Mouse (Mus musculus): Measurements from ENCODE around the gene Elf2. TPM values are rescaled to one million over a fixed set of nuclear protein-coding genes. Genes with fewer than 3 reads are reported as not detected.
A peak's percentile ranks its signal among the peaks of the same experiment; 100 is the strongest.

Gene Elf2
- polyA plus RNA-seq, 2 experiments = 59.3 to 61.4 TPM

GRCm38 (mm10) chr3:51366926-51367325 is 26.5 kb upstream of the Elf2 start:
- H3K9ac ChIP-seq (ENCODE audit: low read depth, low read length, severe bottlenecking) = no peak overlapping the region
- no peak for ATAC-seq (ENCODE audit: low FRiP score, low read depth)
- H3K27me3 ChIP-seq (ENCODE audit: control insufficient read depth, insufficient read depth, low read length) = no peaks in the 10 kb centered on the region

GRCm38 (mm10) chr3:51365517-51365882 is 25.0 kb upstream of the Elf2 start:
- DNase-seq (ENCODE audit: low spot score) (no peak), ATAC-seq (ENCODE audit: low FRiP score, low read depth) (no peak)
- Histone ChIP-seq H3K9ac (ENCODE audit: low read depth, low read length, severe bottlenecking) (no peak overlapping the region), H3K27me3 (ENCODE audit: control insufficient read depth, insufficient read depth, low read length) (no peaks in the 10 kb centered on the region), H3K4me1 (ENCODE audit: control insufficient read depth, insufficient read depth, low read length) (0 out of 2 replicates have a peak, but pooled peaks cover 4% of the 10 kb centered on the region), H3K9me3 (ENCODE audit: control insufficient read depth, low read length) (no peaks in the 10 kb centered on the region), H3K4me3 (replicated peaks; ENCODE audit: low read length) (peak overlapping the region; percentile 43), H3K36me3 (ENCODE audit: control insufficient read depth, insufficient read depth, low read length) (no peaks in the 10 kb centered on the region), H3K27ac (replicated peaks; ENCODE audit: low read depth, low read length) (no peak overlapping the region), H3K4me2 (replicated peaks; ENCODE audit: low read depth, low read length, severe bottlenecking) (peak overlapping the region; percentile 58)
- TF ChIP-seq POLR2A (IDR thresholded peaks at IDR 0.05; ENCODE audit: borderline replicate concordance, extremely low read depth, insufficient read depth, insufficient read length) = no peak
- WGBS = 9% methylated on average over 3 of the region's 3 CpGs

More at GRCm38 (mm10) chr3:51366926-51367325, 26.5 kb upstream of the Elf2 start:
- no peak for TF ChIP-seq POLR2A (IDR thresholded peaks at IDR 0.05; ENCODE audit: borderline replicate concordance, extremely low read depth, insufficient read depth, insufficient read length)
- Histone ChIP-seq H3K27ac (replicated peaks; ENCODE audit: low read depth, low read length) (no peak overlapping the region), H3K36me3 (ENCODE audit: control insufficient read depth, insufficient read depth, low read length) (no peaks in the 10 kb centered on the region), H3K4me2 (replicated peaks; ENCODE audit: low read depth, low read length, severe bottlenecking) (no peak overlapping the region), H3K4me3 (replicated peaks; ENCODE audit: low read length) (no peak overlapping the region), H3K9me3 (ENCODE audit: control insufficient read depth, low read length) (no peaks in the 10 kb centered on the region), H3K4me1 (ENCODE audit: control insufficient read depth, insufficient read depth, low read length) (0 out of 2 replicates have a peak, but pooled peaks cover 4% of the 10 kb centered on the region)
- WGBS = 55% methylated on average over 4 of the region's 4 CpGs
- DNase-seq (ENCODE audit: low spot score) = no peak

DNA sequence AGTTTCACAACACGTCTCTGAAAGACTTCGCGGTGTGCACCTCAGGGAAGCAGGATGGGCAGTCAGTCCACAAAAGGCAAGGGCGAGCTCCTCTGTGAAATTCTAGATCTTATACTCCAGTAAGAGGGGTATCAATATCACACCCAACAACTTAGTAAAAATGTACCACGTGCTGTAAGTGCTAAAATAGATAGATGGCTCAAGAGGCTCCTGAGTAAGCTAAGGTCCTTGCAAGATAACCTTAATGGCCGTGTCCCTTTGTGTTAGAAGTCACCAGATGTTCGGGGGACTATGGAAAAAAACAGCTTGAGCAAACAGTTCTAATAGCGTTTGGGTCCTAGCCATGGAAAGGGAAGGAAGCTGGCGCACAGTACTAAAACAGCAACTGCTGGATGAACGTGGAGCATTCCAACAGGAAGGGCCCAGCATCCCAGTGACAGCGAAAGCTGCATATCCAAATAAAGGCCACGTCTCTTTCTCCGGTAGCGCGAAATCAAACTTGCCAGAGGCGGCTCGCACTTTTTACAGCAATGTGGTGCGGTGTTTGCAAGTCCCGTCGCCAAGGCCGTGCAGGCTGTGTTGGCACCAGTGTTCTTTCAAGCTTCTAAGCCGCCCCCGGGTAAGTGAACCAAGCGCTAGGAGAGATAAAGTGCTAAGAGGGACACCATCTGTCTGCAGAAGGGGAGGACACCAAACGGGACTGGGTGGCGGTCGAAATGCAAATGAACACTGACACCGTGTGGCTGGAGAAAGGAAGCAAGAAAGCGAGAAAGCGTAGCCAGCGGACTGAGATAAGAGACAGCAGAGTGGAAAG is 24.4 kb upstream of the Elf2 start:
- no peaks in the 10 kb centered on the region for H3K36me3 ChIP-seq (ENCODE audit: control insufficient read depth, insufficient read depth, low read length)
- 0 out of 2 replicates have a peak, but pooled peaks cover 4% of the 10 kb centered on the region for H3K4me1 ChIP-seq (ENCODE audit: control insufficient read depth, insufficient read depth, low read length)
- H3K4me3 ChIP-seq (replicated peaks; ENCODE audit: low read length) = peak overlapping the region; percentile 43
- TF ChIP-seq POLR2A (IDR thresholded peaks at IDR 0.05; ENCODE audit: borderline replicate concordance, extremely low read depth, insufficient read depth, insufficient read length) = no peak
- no peaks in the 10 kb centered on the region for H3K9me3 ChIP-seq (ENCODE audit: control insufficient read depth, low read length)
- H3K27me3 ChIP-seq (ENCODE audit: control insufficient read depth, insufficient read depth, low read length) = no peaks in the 10 kb centered on the region
- H3K9ac ChIP-seq (ENCODE audit: low read depth, low read length, severe bottlenecking) = peak overlapping the region; percentile 52
- 4% methylated on average over 31 of the region's 31 CpGs for WGBS
- peak overlapping the region; percentile 58 for H3K4me2 ChIP-seq (replicated peaks; ENCODE audit: low read depth, low read length, severe bottlenecking)
- peak; percentile 76 for DNase-seq (ENCODE audit: low spot score)
- peak; percentile 91 for ATAC-seq (ENCODE audit: low FRiP score, low read depth)
- H3K27ac ChIP-seq (replicated peaks; ENCODE audit: low read depth, low read length) = no peak overlapping the region

- 14% methylated on average over 9 of the region's 9 CpGs for WGBS
- ATAC-seq (ENCODE audit: low FRiP score, low read depth) (no peak), DNase-seq (ENCODE audit: low spot score) (no peak)
- Histone ChIP-seq H3K36me3 (ENCODE audit: control insufficient read depth, insufficient read depth, low read length) (no peaks in the 10 kb centered on the region), H3K4me3 (replicated peaks; ENCODE audit: low read length) (no peak overlapping the region), H3K9me3 (ENCODE audit: control insufficient read depth, low read length) (no peaks in the 10 kb centered on the region), H3K4me1 (ENCODE audit: control insufficient read depth, insufficient read depth, low read length) (0 out of 2 replicates have a peak, but pooled peaks cover 4% of the 10 kb centered on the region), H3K27ac (replicated peaks; ENCODE audit: low read depth, low read length) (no peak overlapping the region), H3K27me3 (ENCODE audit: control insufficient read depth, insufficient read depth, low read length) (no peaks in the 10 kb centered on the region), H3K9ac (ENCODE audit: low read depth, low read length, severe bottlenecking) (no peak overlapping the region), H3K4me2 (replicated peaks; ENCODE audit: low read depth, low read length, severe bottlenecking) (0 out of 2 replicates have a peak overlapping the region, but pooled peaks have one; percentile 5)
- no peak for TF ChIP-seq POLR2A (IDR thresholded peaks at IDR 0.05; ENCODE audit: borderline replicate concordance, extremely low read depth, insufficient read depth, insufficient read length)
Observed at GRCm38 (mm10) chr3:51361066-51361465, 20.6 kb upstream of the Elf2 start.

- ATAC-seq (ENCODE audit: low FRiP score, low read depth) (peak; percentile 2; the same call in 1 of the 2 replicates), DNase-seq (ENCODE audit: low spot score) (no peak)
- H3K9me3 ChIP-seq (ENCODE audit: control insufficient read depth, low read length) = no peaks in the 10 kb centered on the region
- no peaks in the 10 kb centered on the region for H3K36me3 ChIP-seq (ENCODE audit: control insufficient read depth, insufficient read depth, low read length)
- H3K4me1 ChIP-seq (ENCODE audit: control insufficient read depth, insufficient read depth, low read length) = 0 out of 2 replicates have a peak, but pooled peaks cover 3% of the 10 kb centered on the region
- peak overlapping the region; percentile 59 for H3K4me3 ChIP-seq (replicated peaks; ENCODE audit: low read length)
- no peak overlapping the region for H3K9ac ChIP-seq (ENCODE audit: low read depth, low read length, severe bottlenecking)
- H3K27ac ChIP-seq (replicated peaks; ENCODE audit: low read depth, low read length) = no peak overlapping the region
- H3K4me2 ChIP-seq (replicated peaks; ENCODE audit: low read depth, low read length, severe bottlenecking) = peak overlapping the region; percentile 74
- H3K27me3 ChIP-seq (ENCODE audit: control insufficient read depth, insufficient read depth, low read length) = no peaks in the 10 kb centered on the region
- no peak for TF ChIP-seq POLR2A (IDR thresholded peaks at IDR 0.05; ENCODE audit: borderline replicate concordance, extremely low read depth, insufficient read depth, insufficient read length)
- 31% methylated on average over 14 of the region's 14 CpGs for WGBS
Observed at GRCm38 (mm10) chr3:51359558-51360307, 19.3 kb upstream of the Elf2 start.

Data from limb, embryonic 14.5 days (tissue).